ENCODE assay signal across 8 mouse cellular contexts in the genomic region with DNA sequence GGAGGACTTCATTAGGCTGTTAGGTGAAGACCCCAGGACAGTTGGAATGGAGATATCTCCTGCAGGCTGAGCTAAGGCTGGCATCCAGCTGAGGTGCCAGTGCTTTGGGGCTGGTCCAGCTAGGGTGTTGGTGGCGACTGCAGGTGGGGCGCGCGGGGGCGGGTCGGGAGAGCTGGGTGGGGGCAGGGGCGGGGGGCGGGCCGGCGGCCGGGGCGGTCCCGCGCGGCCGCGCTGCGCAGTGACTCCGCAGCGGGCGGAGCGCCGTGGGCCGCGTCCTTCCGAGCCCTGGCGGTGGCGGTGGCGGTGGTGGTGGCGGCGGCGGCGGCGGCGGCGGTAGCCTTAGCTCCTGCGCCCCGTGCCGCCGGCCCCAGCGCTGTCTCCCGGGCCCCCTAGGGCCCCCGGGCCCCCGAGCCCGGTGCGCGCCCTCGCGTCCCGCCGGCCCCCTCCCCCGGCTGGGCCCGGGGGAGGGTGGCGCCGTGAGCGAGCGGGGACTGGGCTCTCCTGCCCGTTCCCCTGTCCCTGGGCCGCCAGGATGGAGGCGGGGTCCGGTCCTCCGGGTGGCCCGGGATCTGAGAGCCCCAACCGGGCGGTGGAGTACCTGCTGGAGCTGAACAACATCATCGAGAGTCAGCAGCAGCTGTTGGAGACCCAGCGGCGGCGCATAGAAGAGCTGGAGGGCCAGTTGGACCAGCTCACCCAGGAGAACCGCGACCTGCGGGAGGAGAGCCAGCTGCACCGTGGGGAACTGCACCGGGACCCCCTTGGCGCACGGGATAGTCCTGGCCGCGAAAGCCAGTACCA. TPM values are rescaled to one million over a fixed set of nuclear protein-coding genes. Genes with fewer than 3 reads are reported as not detected.
DNase-seq lines count a peak whose midpoint lies in the region; ATAC-seq and TF ChIP-seq lines count a peak whose summit lies in the region.

A gene (plus strand): TSS at position 328 of the 801 bp plus-strand sequence.

- peak within 1 kb of the TSS; percentile 72 for H3K9ac ChIP-seq in embryonic facial prominence, embryonic 13.5 days
- peak within 1 kb of the TSS; percentile 68 for H3K9ac ChIP-seq in heart, embryonic 15.5 days
- peak within 1 kb of the TSS; percentile 34; the same call in 1 of the 2 replicates for H3K9ac ChIP-seq in lung, postnatal 0 days (replicated peaks; ENCODE audit: low read depth)

- TF ChIP-seq EP300 in lung, postnatal 0 days (IDR thresholded peaks at IDR 0.05), result no peak

- no peaks in the 10 kb centered on the region for H3K9me3 ChIP-seq in embryonic facial prominence, embryonic 13.5 days
- no peaks in the 10 kb centered on the region for H3K9me3 ChIP-seq in heart, embryonic 15.5 days (replicated peaks)
- no peaks in the 10 kb centered on the region for H3K9me3 ChIP-seq in lung, postnatal 0 days (ENCODE audit: low read length)

- 14% methylated on average over 19 of the region's 78 CpGs for WGBS in cerebellum, adult 2 months
- 15% methylated on average over 21 of the region's 78 CpGs for WGBS in embryonic facial prominence, embryonic 13.5 days
- WGBS in heart, embryonic 15.5 days, result 10% methylated on average over 39 of the region's 78 CpGs
- WGBS in large intestine, adult 2 months, result 11% methylated on average over 37 of the region's 78 CpGs
- WGBS in lung, postnatal 0 days, result 12% methylated on average over 22 of the region's 78 CpGs

- H3K27ac ChIP-seq in cerebellum, adult 2 months (ENCODE audit: insufficient read depth, low read length), result peak within 1 kb of the TSS; percentile 86
- no peak within 1 kb of the TSS for H3K27ac ChIP-seq in embryonic facial prominence, embryonic 13.5 days
- 0 out of 2 replicates have a peak within 1 kb of the TSS, but pooled peaks have one; percentile 34 for H3K27ac ChIP-seq in heart, embryonic 15.5 days
- no peak within 1 kb of the TSS for H3K27ac ChIP-seq in lung, postnatal 0 days (ENCODE audit: low read length)

- H3K27me3 ChIP-seq in cerebellum, adult 2 months (ENCODE audit: control insufficient read depth, insufficient read depth, low read length), result no peaks in the 10 kb centered on the region
- H3K27me3 ChIP-seq in embryonic facial prominence, embryonic 13.5 days, result peaks cover 74% of the 10 kb centered on the region
- H3K27me3 ChIP-seq in heart, embryonic 15.5 days, result peaks cover 54% of the 10 kb centered on the region
- H3K27me3 ChIP-seq in lung, postnatal 0 days (replicated peaks; ENCODE audit: insufficient read depth, low read length), result no peaks in the 10 kb centered on the region

- no peaks in the 10 kb centered on the region; the same call in 1 of the 2 replicates for H3K4me1 ChIP-seq in cerebellum, adult 2 months (ENCODE audit: control insufficient read depth, insufficient read depth, low read length)
- peaks cover 13% of the 10 kb centered on the region for H3K4me1 ChIP-seq in embryonic facial prominence, embryonic 13.5 days
- H3K4me1 ChIP-seq in heart, embryonic 15.5 days (replicated peaks), result peaks cover 20% of the 10 kb centered on the region
- no peaks in the 10 kb centered on the region; the same call in 1 of the 2 replicates for H3K4me1 ChIP-seq in lung, postnatal 0 days (ENCODE audit: insufficient read depth, low read depth, low read length)

- H3K4me3 ChIP-seq in cerebellum, adult 2 months (replicated peaks; ENCODE audit: insufficient read depth, low read depth, low read length), result peak within 1 kb of the TSS; percentile 88
- H3K4me3 ChIP-seq in embryonic facial prominence, embryonic 13.5 days, result peak within 1 kb of the TSS; percentile 59
- H3K4me3 ChIP-seq in heart, embryonic 15.5 days, result peak within 1 kb of the TSS; percentile 69
- peak within 1 kb of the TSS; percentile 55 for H3K4me3 ChIP-seq in lung, postnatal 0 days (ENCODE audit: low read depth, low read length)

- no peak for TF ChIP-seq CTCF in cerebellum, adult 2 months (IDR thresholded peaks at IDR 0.05; ENCODE audit: borderline replicate concordance, insufficient read depth, low read depth, low read length)
- TF ChIP-seq CTCF in lung, postnatal 0 days (IDR thresholded peaks at IDR 0.05), result no peak

- H3K36me3 ChIP-seq in embryonic facial prominence, embryonic 13.5 days, result no peaks in the 10 kb centered on the region
- no peaks in the 10 kb centered on the region for H3K36me3 ChIP-seq in heart, embryonic 15.5 days
- no peaks in the 10 kb centered on the region for H3K36me3 ChIP-seq in lung, postnatal 0 days (ENCODE audit: insufficient read depth, low read length)

- DNase-seq in cerebellum, adult 2 months, result peak; percentile 59 to 61
- DNase-seq in ZHBTc4 (ENCODE audit: low read depth, low spot score), result peak; percentile 24
- DNase-seq in large intestine, adult 2 months (ENCODE audit: low read depth, low spot score), result no peak
- peak; percentile 21 for DNase-seq in lung, postnatal 0 days (ENCODE audit: low spot score)
- peak; percentile 37 for DNase-seq in right cerebral cortex, postnatal 4 days

- ATAC-seq in cerebellum, adult (ENCODE audit: insufficient number of reproducible peaks, low FRiP score, low TSS enrichment), result no peak
- ATAC-seq in embryonic facial prominence, embryonic 13.5 days (ENCODE audit: insufficient number of reproducible peaks, insufficient read depth, low FRiP score, low TSS enrichment, low read depth), result peak; percentile 67; the same call in 1 of the 2 replicates
- peak; percentile 73 for ATAC-seq in heart, embryonic 15.5 days (replicated peaks; ENCODE audit: insufficient number of reproducible peaks, insufficient read depth, low FRiP score, low read depth)
- peak; percentile 76 for ATAC-seq in lung, postnatal 0 days

- TF ChIP-seq POLR2A in cerebellum, adult 2 months (IDR thresholded peaks at IDR 0.05; ENCODE audit: borderline replicate concordance, insufficient read depth, low read length), result no peak

- peak within 1 kb of the TSS; percentile 79 for H3K4me2 ChIP-seq in embryonic facial prominence, embryonic 13.5 days
- H3K4me2 ChIP-seq in heart, embryonic 15.5 days, result peak within 1 kb of the TSS; percentile 81
- peak within 1 kb of the TSS; percentile 75 for H3K4me2 ChIP-seq in lung, postnatal 0 days (replicated peaks; ENCODE audit: low read depth, low read length)

RNA-seq across cellular contexts. Expression of the gene that starts here (rescaled TPM):
- polyA plus RNA-seq in cerebellum, adult 2 months (2012; rRNA removed), result 79.8 and 84.7 TPM in 2 replicates
- polyA plus RNA-seq in embryonic facial prominence, embryonic 13.5 days (2015; fragmentation: Nextera tagmentation; extraction: Ambion mirVana), result 3.7 TPM in 2 replicates
- polyA plus RNA-seq in heart, embryonic 15.5 days (2015; fragmentation: Nextera tagmentation; extraction: Ambion mirVana), result 39.9 and 44.0 TPM in 2 replicates
- polyA plus RNA-seq in large intestine, adult 2 months (2012; rRNA removed), result 10.8 and 11.5 TPM in 2 replicates
- 4.0 and 4.3 TPM in 2 replicates for polyA plus RNA-seq in lung, postnatal 0 days (2015; fragmentation: Nextera tagmentation; extraction: Ambion mirVana)

Comparison
In these comparisons a context has a peak if more than half of its experiments do, and no peak if none do; other contexts are left out.
1. H3K27ac ChIP-seq: peak in cerebellum, adult 2 months (single experiment) and heart, embryonic 15.5 days (single experiment); none in embryonic facial prominence, embryonic 13.5 days (single experiment) and lung, postnatal 0 days (single experiment).
2. Peak in every context shown above with its lines, with median percentiles within 50 percentile points of each other: H3K4me3 ChIP-seq, H3K4me2 ChIP-seq and H3K9ac ChIP-seq.